Mouse (Mus musculus) megakaryocyte, adult 5-6 weeks (primary cell): ENCODE results near the gene Dhx37. TPM values are rescaled to one million over a fixed set of nuclear protein-coding genes. Genes with fewer than 3 reads are reported as not detected.
A peak's percentile ranks its signal among the peaks of the same experiment; 100 is the strongest.
"Not testable (repeated sequence)": the region's sequence is repeated elsewhere in the genome, so short reads cannot be mapped to it uniquely, and the experiment has no call there.

Source experiments
- ATAC-seq: 2 replicates; pipeline ENCODE4 v1.8.0; 2016; ENCODE audit warnings: mild to moderate bottlenecking, inconsistent platforms; ENCODE audit not compliant: poor library complexity, severe bottlenecking
- total RNA-seq, 2 experiments: library from RNA; stranded (forward) in 1 of 2; stranded (reverse) in 1 of 2; fragments of 153-499, 151-499 nt in 1 of 2; fragments of 221-1000, 200-1000 nt in 1 of 2; gene quantifications; 2 replicates each; pipeline versions ENCODE4 v1.2.3 to v1.2.4; 2015 to 2017

The Dhx37 gene
- total RNA-seq, 2 experiments from 2014 or later: 6.6 to 29.0 TPM

- ATAC-seq: no peak
These were observed 24.4 kb downstream of the Dhx37 start for GRCm38 (mm10) chr5:125409348-125410090.

GRCm38 (mm10) chr5:125408842-125409241 lies 25.1 kb downstream of the Dhx37 start:
- ATAC-seq: peak; percentile 7

- ATAC-seq: no peak
These were observed 25.9 kb downstream of the Dhx37 start for GRCm38 (mm10) chr5:125407910-125408575.

- ATAC-seq: no peak
These were observed 26.7 kb downstream of the Dhx37 start for GRCm38 (mm10) chr5:125407020-125407830.

- ATAC-seq: peak; percentile 48
These were observed 27.5 kb downstream of the Dhx37 start for GRCm38 (mm10) chr5:125406322-125407016.

GRCm38 (mm10) chr5:125405546-125406248 lies 28.2 kb downstream of the Dhx37 start:
- ATAC-seq: peak; percentile 44

- peak; percentile 38 for ATAC-seq
These were observed 28.9 kb downstream of the Dhx37 start for GRCm38 (mm10) chr5:125404903-125405545.

GRCm38 (mm10) chr5:125404536-125404902 lies 29.4 kb downstream of the Dhx37 start:
- ATAC-seq: no peak

- ATAC-seq: no peak
These were observed 30.1 kb downstream of the Dhx37 start for GRCm38 (mm10) chr5:125403481-125404465.

- ATAC-seq: no peak
These were observed 30.9 kb downstream of the Dhx37 start for GRCm38 (mm10) chr5:125402991-125403390.

GRCm38 (mm10) chr5:125402476-125402875 lies 31.4 kb downstream of the Dhx37 start:
- no peak for ATAC-seq

- ATAC-seq: no peak
These were observed 33.0 kb downstream of the Dhx37 start for GRCm38 (mm10) chr5:125400903-125401302.

- no peak for ATAC-seq
These were observed 38.9 kb downstream of the Dhx37 start for GRCm38 (mm10) chr5:125395008-125395407.

GRCm38 (mm10) chr5:125393622-125394603 lies 40.0 kb downstream of the Dhx37 start:
- no peak for ATAC-seq

- peak; percentile 55 for ATAC-seq
These were observed 40.8 kb downstream of the Dhx37 start for GRCm38 (mm10) chr5:125392977-125393621.

GRCm38 (mm10) chr5:125392618-125392976 lies 41.3 kb downstream of the Dhx37 start:
- no peak for ATAC-seq

GRCm38 (mm10) chr5:125392176-125392575 lies 41.7 kb downstream of the Dhx37 start:
- not testable (repeated sequence) for ATAC-seq
